Mouse (Mus musculus) E14TG2a.4 (cell line): Measurements from ENCODE around the gene Cdca4.

Experiments
- H3K27me3 ChIP-seq: 2 replicates; pipeline ENCODE4 v1.6.1; 2014; ENCODE audit warnings: low read length, control low read depth; ENCODE audit not compliant: insufficient read depth
- H3K36me3 ChIP-seq: 2 replicates; pipeline ENCODE4 v1.6.1; 2014; ENCODE audit warnings: low read length, control low read depth; ENCODE audit not compliant: insufficient read depth
- H3K4me1 ChIP-seq: replicated peaks from 2 replicates; pipeline ENCODE4 v1.6.1; 2014; ENCODE audit warnings: low read depth, low read length, control low read depth
- H3K4me3 ChIP-seq: replicated peaks from 2 replicates; pipeline ENCODE4 v1.5.1; 2014; ENCODE audit warnings: mild to moderate bottlenecking, low read length
- H3K9me3 ChIP-seq: 2 replicates; pipeline ENCODE4 v1.6.1; 2014; ENCODE audit warnings: low read length, control low read depth
- CTCF ChIP-seq: conservative IDR thresholded peaks from 2 replicates; pipeline ENCODE4 v1.5.1; 2014; ENCODE audit warnings: low read length
- NANOG ChIP-seq: IDR thresholded peaks from 2 replicates; pipeline ENCODE4 v1.6.1; 2014; ENCODE audit warnings: borderline replicate concordance, low read length, mixed read lengths
- POU5F1 ChIP-seq: IDR thresholded peaks from 2 replicates; pipeline ENCODE4 v1.6.1; 2014; ENCODE audit warnings: low read length, borderline replicate concordance

Cdca4 gene

DNA sequence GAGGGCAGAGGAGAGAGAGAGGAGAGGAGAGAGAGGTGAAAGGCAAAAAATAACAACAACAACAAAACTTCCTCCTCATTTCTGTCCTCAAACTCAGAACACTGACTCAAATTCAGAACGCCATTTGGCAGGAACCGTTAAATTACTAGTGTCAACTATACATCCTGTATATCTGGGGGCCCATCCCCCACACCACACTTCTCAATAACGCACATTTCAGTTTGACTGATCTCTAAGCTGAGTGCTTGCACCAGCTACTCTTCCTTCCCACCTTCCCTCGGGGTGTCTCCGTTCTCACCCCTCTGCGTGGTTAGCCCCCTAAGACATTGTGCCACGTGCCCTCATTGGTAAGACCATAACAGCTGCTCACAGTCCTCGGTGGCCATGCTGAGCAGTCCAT lies 30.7 kb upstream of the Cdca4 start:
- peaks cover 11% of the 10 kb centered on the region for H3K4me1 ChIP-seq
- no peaks in the 10 kb centered on the region for H3K36me3 ChIP-seq
- no peak for TF ChIP-seq POU5F1
- TF ChIP-seq NANOG: no peak
- TF ChIP-seq CTCF: no peak
- H3K9me3 ChIP-seq: no peaks in the 10 kb centered on the region
- H3K4me3 ChIP-seq: no peak overlapping the region
- peaks cover 5% of the 10 kb centered on the region for H3K27me3 ChIP-seq

DNA sequence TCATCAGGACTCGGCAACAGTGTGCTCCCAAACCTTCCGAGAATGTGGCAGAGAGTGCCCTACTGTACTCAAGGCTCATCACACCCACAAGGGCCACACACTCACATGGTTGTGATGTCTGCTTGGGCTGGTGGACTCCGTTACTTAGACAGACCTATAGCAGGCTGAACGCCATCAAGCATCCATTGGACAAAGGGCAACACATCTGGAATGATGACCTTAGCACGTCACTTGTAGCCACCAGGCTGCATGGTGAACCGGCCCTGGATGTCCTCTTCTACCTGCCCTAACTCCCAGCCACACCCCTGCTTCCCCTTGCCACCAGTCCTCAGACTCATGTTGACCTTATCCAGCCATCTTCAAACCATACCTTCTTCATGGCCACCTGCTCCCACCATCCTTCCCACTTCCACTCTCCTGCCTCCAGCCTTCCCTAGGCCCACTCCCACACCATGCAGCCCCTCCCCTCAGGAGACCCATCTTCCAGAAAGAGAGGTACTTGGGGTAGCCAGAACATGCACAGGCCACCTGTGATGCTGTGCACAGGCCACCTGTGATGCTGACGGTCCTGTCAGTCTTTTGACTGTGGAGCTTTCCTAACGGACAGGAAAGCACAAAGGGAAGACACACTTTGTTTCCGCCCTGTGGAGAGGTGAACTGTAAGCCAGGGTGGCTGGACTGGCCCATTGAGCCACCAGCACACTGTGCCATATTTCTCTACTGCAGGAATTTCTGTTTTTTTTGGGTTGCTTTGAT lies 29.5 kb upstream of the Cdca4 start:
- Histone ChIP-seq H3K4me3 (no peak overlapping the region), H3K9me3 (no peaks in the 10 kb centered on the region), H3K4me1 (peaks cover 6% of the 10 kb centered on the region), H3K27me3 (peaks cover 3% of the 10 kb centered on the region; the same call in 1 of the 2 replicates), H3K36me3 (no peaks in the 10 kb centered on the region)
- no peak for TF ChIP-seq NANOG
- no peak for TF ChIP-seq POU5F1
- TF ChIP-seq CTCF: no peak

DNA sequence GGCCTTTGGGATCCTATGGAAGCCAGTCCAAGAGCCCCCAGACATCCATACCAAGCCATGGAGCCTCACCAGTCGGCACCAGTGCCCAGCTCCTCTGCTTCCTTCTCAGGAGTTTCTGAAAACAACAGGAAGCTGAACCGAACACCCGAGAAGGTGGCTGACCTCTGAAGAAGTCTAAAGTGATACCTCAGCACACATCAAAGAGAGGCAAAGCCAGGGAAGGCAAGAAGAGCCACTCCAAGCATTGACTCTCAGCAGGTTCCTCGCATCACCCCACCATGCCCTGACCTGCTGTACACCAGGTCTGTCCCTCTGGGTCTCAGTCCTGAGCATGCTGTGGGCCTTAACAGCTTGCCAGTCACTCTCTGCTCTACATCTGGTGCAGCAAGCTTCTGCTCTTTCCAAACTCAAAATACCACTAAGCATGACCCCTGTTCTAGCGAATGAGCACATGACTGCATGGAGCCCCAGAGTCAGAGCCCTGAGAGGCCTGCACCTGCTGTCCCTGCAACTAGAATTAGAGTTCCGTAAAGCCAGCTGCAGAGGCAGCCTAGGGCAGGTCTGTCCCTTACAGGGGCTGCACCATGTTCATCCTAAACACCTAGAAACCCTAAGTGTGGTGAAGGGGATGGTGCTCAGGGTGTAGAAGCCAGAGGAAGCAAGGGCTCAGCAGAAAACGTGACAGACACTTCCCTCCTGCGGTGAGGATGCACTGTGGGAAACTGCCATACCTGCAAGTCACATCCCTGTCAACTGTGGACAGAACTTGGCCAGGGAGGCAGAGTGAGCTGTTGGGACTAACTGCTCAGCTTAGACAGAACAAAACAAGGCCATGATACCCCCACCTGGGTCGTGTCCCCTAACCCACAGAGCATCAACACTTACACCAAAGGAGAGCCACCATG lies 28.1 kb upstream of the Cdca4 start:
- Histone ChIP-seq H3K4me1 (peaks cover 10% of the 10 kb centered on the region), H3K36me3 (no peaks in the 10 kb centered on the region), H3K27me3 (peaks cover 13% of the 10 kb centered on the region; the same call in 1 of the 2 replicates), H3K9me3 (no peaks in the 10 kb centered on the region), H3K4me3 (no peak overlapping the region)
- TF ChIP-seq POU5F1 (no peak), NANOG (no peak), CTCF (no peak)

DNA sequence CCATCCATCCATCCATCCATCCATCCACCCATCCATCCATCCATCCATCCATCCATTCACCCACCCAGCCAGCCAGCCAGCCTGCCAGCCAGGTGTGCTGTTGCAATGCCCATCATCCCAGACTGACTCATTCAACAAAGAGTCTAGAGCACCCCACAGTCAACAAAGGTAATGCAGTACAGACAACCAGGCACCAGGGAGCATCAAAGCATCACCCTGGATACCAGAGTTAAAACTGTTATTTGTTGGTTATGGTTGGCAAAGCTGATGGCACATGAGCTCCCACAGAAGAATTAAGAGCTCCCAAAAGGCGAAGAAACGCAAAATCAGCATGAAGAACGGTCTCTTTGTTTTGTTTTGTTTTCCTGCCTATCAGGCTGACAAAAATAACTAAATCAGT lies 27.1 kb upstream of the Cdca4 start:
- H3K4me1 ChIP-seq: peaks cover 20% of the 10 kb centered on the region
- H3K4me3 ChIP-seq: no peak overlapping the region
- H3K9me3 ChIP-seq: no peaks in the 10 kb centered on the region
- no peaks in the 10 kb centered on the region for H3K36me3 ChIP-seq
- TF ChIP-seq POU5F1: no peak
- TF ChIP-seq NANOG: no peak
- no peak for TF ChIP-seq CTCF
- H3K27me3 ChIP-seq: peaks cover 17% of the 10 kb centered on the region

DNA sequence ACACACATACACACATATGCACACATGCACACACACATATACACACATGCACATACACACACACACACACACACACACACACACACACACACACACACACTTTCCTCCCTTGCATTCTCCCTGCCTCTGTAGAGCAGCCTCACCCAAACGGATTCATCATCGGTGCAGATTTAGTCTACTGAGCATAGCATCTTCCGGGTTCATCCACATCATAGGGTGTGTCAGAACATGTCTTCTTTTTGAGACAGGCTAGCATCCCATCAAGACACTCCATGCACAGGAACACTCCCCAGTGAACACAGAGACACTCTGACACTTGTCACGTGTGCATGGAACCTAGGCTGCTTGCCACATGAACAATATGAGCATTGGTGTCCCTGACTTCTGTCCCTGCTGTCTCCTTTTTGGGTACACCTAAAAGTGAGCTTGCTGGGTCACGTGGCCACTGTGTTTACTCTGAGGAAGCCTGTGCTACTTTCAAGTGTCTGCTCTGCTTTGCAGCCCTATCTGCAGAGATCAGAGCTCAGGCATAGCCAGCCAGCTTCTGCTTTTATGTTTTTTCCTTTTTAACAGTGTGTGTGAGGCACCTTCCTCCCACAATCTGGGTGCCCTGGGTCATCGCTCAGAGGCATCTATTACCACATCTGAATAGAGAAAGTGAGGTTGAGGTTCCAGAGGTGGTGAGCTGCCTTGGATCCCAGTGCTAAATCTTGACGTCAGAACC lies 25.5 kb upstream of the Cdca4 start:
- no peak for TF ChIP-seq POU5F1
- TF ChIP-seq CTCF: no peak
- TF ChIP-seq NANOG: no peak
- no peaks in the 10 kb centered on the region for H3K36me3 ChIP-seq
- H3K4me1 ChIP-seq: peaks cover 34% of the 10 kb centered on the region
- no peaks in the 10 kb centered on the region for H3K9me3 ChIP-seq
- no peak overlapping the region for H3K4me3 ChIP-seq
- H3K27me3 ChIP-seq: peaks cover 17% of the 10 kb centered on the region

DNA sequence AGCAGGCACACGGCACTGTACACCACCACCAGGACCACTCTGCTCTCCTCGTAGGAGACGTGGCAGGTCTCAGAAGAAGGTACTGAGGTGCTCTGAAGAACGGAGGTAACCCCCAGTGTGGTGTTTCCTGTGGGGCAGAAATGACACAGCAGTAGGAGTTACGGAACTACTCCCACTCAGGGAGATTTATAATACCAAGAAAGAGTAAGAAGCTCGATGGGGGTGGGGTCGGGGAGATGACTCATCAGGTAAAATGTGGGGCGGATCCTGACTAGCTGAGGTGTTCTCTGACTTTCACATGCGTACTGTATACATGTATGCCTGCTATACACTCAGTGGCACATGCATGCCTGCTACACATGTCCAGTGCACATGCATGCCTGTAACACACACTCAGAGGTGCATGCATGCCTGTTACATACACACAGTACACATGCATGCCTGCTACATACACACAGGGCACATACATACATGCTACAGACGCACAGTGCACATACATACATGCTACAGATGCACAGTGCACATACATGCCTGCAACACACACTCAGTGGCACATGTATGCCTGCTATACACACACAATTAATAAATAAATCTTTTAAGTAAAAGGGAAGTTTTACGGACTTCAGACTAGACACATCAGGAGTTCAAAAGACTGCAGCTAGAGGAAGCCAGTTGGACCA lies 24.0 kb upstream of the Cdca4 start:
- H3K4me1 ChIP-seq: peaks cover 37% of the 10 kb centered on the region
- H3K36me3 ChIP-seq: no peaks in the 10 kb centered on the region
- peaks cover 17% of the 10 kb centered on the region for H3K27me3 ChIP-seq
- no peak overlapping the region for H3K4me3 ChIP-seq
- H3K9me3 ChIP-seq: peaks cover 1% of the 10 kb centered on the region; the same call in 1 of the 2 replicates
- TF ChIP-seq NANOG (no peak), POU5F1 (no peak), CTCF (no peak)

DNA sequence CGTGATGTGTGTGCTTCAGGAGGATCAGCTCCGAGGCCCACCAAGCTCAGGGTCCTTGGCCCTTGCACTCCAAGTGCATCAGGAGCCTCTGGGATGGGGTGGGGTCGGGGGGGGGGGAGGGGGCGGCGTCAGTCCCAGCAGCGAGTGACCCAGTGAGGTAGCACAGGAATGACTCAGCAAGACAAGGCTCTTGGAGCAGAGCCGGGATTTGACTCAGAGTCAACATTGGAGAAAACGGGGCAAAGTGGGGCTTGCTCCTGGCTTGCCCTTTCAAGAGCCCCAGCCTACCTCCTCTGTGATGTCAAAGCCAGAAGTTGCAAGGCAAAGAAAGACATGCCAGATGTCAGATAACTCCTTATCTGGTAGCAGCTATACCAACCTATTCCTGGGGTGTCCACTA lies 21.9 kb upstream of the Cdca4 start:
- Histone ChIP-seq H3K36me3 (no peaks in the 10 kb centered on the region), H3K9me3 (peaks cover 5% of the 10 kb centered on the region; the same call in 1 of the 2 replicates), H3K4me1 (peaks cover 37% of the 10 kb centered on the region), H3K4me3 (0 out of 2 replicates have a peak overlapping the region, but pooled peaks have one; percentile 7), H3K27me3 (peaks cover 17% of the 10 kb centered on the region)
- no peak for TF ChIP-seq CTCF
- TF ChIP-seq NANOG: no peak
- TF ChIP-seq POU5F1: no peak

DNA sequence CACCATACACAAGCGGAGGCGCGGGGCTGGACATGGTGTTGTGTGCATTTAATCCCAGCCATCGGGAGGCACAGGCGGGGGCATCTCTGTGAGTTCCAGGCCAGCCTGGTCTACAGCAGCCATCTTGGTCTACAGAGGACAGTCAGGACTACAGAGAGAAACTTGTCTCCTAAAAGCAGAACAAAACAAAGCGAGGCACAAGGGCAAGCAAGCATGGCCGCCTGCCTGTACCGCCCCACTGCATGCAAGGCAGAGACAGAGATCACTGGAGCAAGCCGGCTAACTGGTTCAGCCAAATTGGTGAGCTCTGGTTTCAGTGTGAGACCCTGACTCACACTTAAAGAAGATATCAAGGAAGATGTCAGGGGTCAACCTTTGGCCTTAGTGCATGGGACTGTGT lies 21.1 kb upstream of the Cdca4 start:
- peaks cover 37% of the 10 kb centered on the region for H3K4me1 ChIP-seq
- H3K4me3 ChIP-seq: 0 out of 2 replicates have a peak overlapping the region, but pooled peaks have one; percentile 3
- TF ChIP-seq NANOG (no peak), POU5F1 (no peak)
- peaks cover 17% of the 10 kb centered on the region for H3K27me3 ChIP-seq
- peaks cover 5% of the 10 kb centered on the region; the same call in 1 of the 2 replicates for H3K9me3 ChIP-seq
- no peaks in the 10 kb centered on the region for H3K36me3 ChIP-seq
